ENCODE assay signal across 19 mouse cellular contexts in the genomic region with DNA sequence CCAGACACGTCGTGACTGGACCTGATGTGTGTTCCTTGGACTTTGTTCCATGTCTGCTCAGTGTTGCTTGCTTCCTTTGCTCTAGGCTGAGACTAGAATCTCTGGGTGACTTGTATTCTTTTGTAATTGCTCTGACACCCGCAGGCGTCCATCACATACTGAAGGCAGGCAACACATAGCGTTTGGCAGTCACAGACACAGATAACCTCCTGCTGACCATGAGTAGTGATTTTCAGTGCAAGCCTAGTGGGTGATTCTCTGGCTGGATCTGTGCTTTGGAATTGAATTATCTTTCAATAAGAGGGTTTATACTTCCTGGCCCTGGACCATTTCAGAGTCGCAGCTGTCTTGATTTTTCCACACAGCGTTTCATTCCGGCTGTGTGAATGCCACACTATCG.
DNase-seq lines count a peak whose midpoint lies in the region; ATAC-seq and TF ChIP-seq lines count a peak whose summit lies in the region.
"Had no signal": no experiment of that assay in that cellular context is flagged by ENCODE, and none has a peak within 500 bp of the region (broad histone marks: within the 10 kb centered on the region; RNA-seq: fewer than 3 reads in every experiment).

No protein-coding gene starts in this region.

- ATAC-seq in kidney, embryonic 14.5 days (ENCODE audit: low FRiP score, low TSS enrichment): no peak
- 0 out of 2 replicates have a peak, but pooled peaks have one; percentile 19 for ATAC-seq in lung, embryonic 15.5 days (ENCODE audit: borderline replicate concordance, extremely low read depth, low FRiP score, low TSS enrichment)
- ATAC-seq: forebrain, embryonic 16.5 days; liver, embryonic 12.5 days had no signal

- no peaks in the 10 kb centered on the region for H3K79me2 ChIP-seq in heart, adult 2 months (replicated peaks; ENCODE audit: control insufficient read depth, insufficient read depth, low read length)

- H3K27ac ChIP-seq in heart, adult 2 months: no peak overlapping the region
- H3K27ac ChIP-seq in kidney, embryonic 14.5 days (ENCODE audit: low read depth, low read length): peak overlapping the region; percentile 7; the same call in 1 of the 2 replicates
- H3K27ac ChIP-seq in lung, embryonic 15.5 days: peak overlapping the region; percentile 34
- H3K27ac ChIP-seq: hindbrain, embryonic 14.5 days; liver, embryonic 12.5 days; midbrain, embryonic 10.5 days; stomach, embryonic 15.5 days had no signal

- no peak for TF ChIP-seq POLR2A in heart, adult 2 months (IDR thresholded peaks at IDR 0.05; ENCODE audit: insufficient read depth, low read depth, low read length)

- peak; percentile 1 to 6 for DNase-seq in heart, adult 18-20 months
- no peak for DNase-seq in heart, adult 2 months
- DNase-seq in kidney, adult 8-10 months: no peak
- DNase-seq in lung, postnatal 4 days: no peak
- DNase-seq in kidney, postnatal 10 days: peak; percentile 19
- no peak for DNase-seq in ovary, postnatal 36 days (ENCODE audit: low spot score)
- DNase-seq: adrenal gland, postnatal 10 days; cerebellum, adult 18-20 months; cerebellum, postnatal 36 days; layer of hippocampus, postnatal 36 days; lung, postnatal 36 days; spleen, adult 18-20 months had no signal

- 35% methylated on average over 9 of the region's 9 CpGs for WGBS in heart, adult 2 months
- WGBS in kidney, embryonic 14.5 days: 65% methylated on average over 9 of the region's 9 CpGs
- 20% methylated on average over 9 of the region's 9 CpGs for WGBS in lung, embryonic 15.5 days

- H3K4me1 ChIP-seq in heart, adult 2 months (ENCODE audit: control insufficient read depth, insufficient read depth, low read length): no peaks in the 10 kb centered on the region; the same call in 1 of the 2 replicates
- H3K4me1 ChIP-seq in kidney, embryonic 14.5 days (ENCODE audit: control insufficient read depth, insufficient read depth, low read length): no peaks in the 10 kb centered on the region
- peaks cover 15% of the 10 kb centered on the region for H3K4me1 ChIP-seq in lung, embryonic 15.5 days
- H3K4me1 ChIP-seq: midbrain, embryonic 10.5 days; stomach, embryonic 15.5 days had no signal

- no peak overlapping the region for H3K4me2 ChIP-seq in kidney, embryonic 14.5 days (replicated peaks; ENCODE audit: low read depth, low read length)
- H3K4me2 ChIP-seq in lung, embryonic 15.5 days: no peak overlapping the region
- H3K4me2 ChIP-seq: hindbrain, embryonic 14.5 days; liver, embryonic 12.5 days; stomach, embryonic 15.5 days had no signal

- no peaks in the 10 kb centered on the region for H3K9me3 ChIP-seq in kidney, embryonic 14.5 days (ENCODE audit: control insufficient read depth, low read length)
- no peaks in the 10 kb centered on the region for H3K9me3 ChIP-seq in lung, embryonic 15.5 days
- H3K9me3 ChIP-seq: liver, embryonic 12.5 days; midbrain, embryonic 10.5 days; stomach, embryonic 15.5 days had no signal

- TF ChIP-seq CTCF in heart, adult 2 months (IDR thresholded peaks at IDR 0.05): no peak

- TF ChIP-seq EP300 in heart, adult 2 months (IDR thresholded peaks at IDR 0.05; ENCODE audit: insufficient read depth, low read depth, low read length): no peak

- intact Hi-C loops in heart, adult 2 months (cut with DNase I): no loop called here

- H3K36me3 ChIP-seq in heart, adult 2 months (ENCODE audit: control insufficient read depth, insufficient read depth, low read length): no peaks in the 10 kb centered on the region
- H3K36me3 ChIP-seq in kidney, embryonic 14.5 days (ENCODE audit: control insufficient read depth, insufficient read depth, low read length): no peaks in the 10 kb centered on the region
- no peaks in the 10 kb centered on the region for H3K36me3 ChIP-seq in lung, embryonic 15.5 days
- H3K36me3 ChIP-seq: liver, embryonic 12.5 days; midbrain, embryonic 10.5 days; stomach, embryonic 15.5 days had no signal

- H3K4me3 ChIP-seq in heart, adult 2 months: no peak overlapping the region
- no peak overlapping the region for H3K4me3 ChIP-seq in kidney, embryonic 14.5 days (ENCODE audit: low read length)
- no peak overlapping the region for H3K4me3 ChIP-seq in lung, embryonic 15.5 days
- H3K4me3 ChIP-seq: liver, embryonic 12.5 days; midbrain, embryonic 10.5 days; stomach, embryonic 15.5 days had no signal

- no peak overlapping the region for H3K9ac ChIP-seq in heart, adult 2 months (ENCODE audit: low read depth, low read length)
- H3K9ac ChIP-seq in kidney, embryonic 14.5 days (ENCODE audit: low read depth, low read length): no peak overlapping the region
- H3K9ac ChIP-seq in lung, embryonic 15.5 days: no peak overlapping the region
- H3K9ac ChIP-seq: hindbrain, embryonic 14.5 days; liver, embryonic 12.5 days; stomach, embryonic 15.5 days had no signal

- no peaks in the 10 kb centered on the region for H3K27me3 ChIP-seq in heart, adult 2 months (ENCODE audit: control insufficient read depth, insufficient read depth, low read length)
- no peaks in the 10 kb centered on the region for H3K27me3 ChIP-seq in kidney, embryonic 14.5 days (ENCODE audit: control insufficient read depth, insufficient read depth, low read length)
- no peaks in the 10 kb centered on the region for H3K27me3 ChIP-seq in lung, embryonic 15.5 days
- H3K27me3 ChIP-seq: liver, embryonic 12.5 days; stomach, embryonic 15.5 days had no signal

Comparison
In these comparisons a context has a peak if more than half of its experiments do, and no peak if none do; other contexts are left out.
1. DNase-seq: peak in heart, adult 18-20 months (2 of 2) and kidney, postnatal 10 days (single experiment); none in heart, adult 2 months (0 of 2), kidney, adult 8-10 months (0 of 2), lung, postnatal 4 days (0 of 2) and ovary, postnatal 36 days (single experiment).